Mouse (Mus musculus): ENCODE data around the gene Rtca. TPM values are rescaled to one million over a fixed set of nuclear protein-coding genes. Genes with fewer than 3 reads are reported as not detected.

The Rtca gene
- polyA plus RNA-seq, 1 experiment from 2014 or later: 107 TPM

DNA sequence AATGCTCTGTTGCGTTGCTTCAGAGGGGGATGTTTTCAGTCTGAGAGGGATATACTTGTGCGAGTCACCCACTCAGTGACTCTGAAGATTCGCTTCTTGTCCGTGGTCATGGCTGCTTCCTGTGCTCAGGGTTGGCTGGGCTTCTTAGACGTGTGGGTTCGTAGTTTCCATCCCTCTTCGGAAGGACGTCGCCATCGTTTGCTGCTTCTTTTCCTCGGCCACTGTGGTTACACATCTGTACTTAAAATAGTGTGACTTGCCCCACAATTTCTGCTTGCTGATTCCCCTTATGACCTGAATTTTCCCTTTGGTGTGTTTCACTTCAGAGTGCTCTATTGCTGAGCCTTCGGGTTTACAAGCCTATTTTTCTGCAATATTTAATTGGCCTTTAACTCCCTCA lies 42.3 kb downstream of the Rtca start:
- WGBS: 93% methylated on average over 12 of the region's 12 CpGs
- H3K36me3 ChIP-seq: no peaks in the 10 kb centered on the region
- H3K27ac ChIP-seq (replicated peaks): no peak overlapping the region
- no peak for ATAC-seq (replicated peaks)
- no peak overlapping the region for H3K4me2 ChIP-seq (replicated peaks)
- no peak overlapping the region for H3K4me3 ChIP-seq
- no peaks in the 10 kb centered on the region for H3K9me3 ChIP-seq
- H3K27me3 ChIP-seq: no peaks in the 10 kb centered on the region
- no peak overlapping the region for H3K9ac ChIP-seq (replicated peaks)
- no peaks in the 10 kb centered on the region for H3K4me1 ChIP-seq

DNA sequence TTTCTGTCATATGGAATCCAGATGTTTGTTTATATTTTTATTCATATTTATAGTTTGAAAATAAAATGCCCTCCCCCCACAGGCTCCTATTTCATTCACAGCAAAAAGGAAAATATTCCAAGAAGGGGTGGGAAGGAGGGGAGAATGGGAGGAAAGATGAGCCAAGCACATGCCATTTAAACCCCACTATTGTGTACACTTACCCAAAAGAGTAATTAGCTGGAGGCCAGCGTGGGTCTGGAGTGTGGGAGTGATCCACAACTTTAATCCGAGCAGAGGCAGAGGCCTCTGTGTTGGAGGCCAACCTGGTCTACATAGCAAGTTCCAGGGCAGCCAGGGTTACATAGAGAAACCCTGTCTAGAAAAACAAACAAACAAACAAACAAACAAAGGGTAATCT lies 43.7 kb downstream of the Rtca start:
- Histone ChIP-seq H3K4me3 (no peak overlapping the region), H3K27me3 (no peaks in the 10 kb centered on the region), H3K4me1 (no peaks in the 10 kb centered on the region), H3K27ac (replicated peaks) (no peak overlapping the region), H3K9me3 (no peaks in the 10 kb centered on the region), H3K4me2 (replicated peaks) (no peak overlapping the region), H3K9ac (replicated peaks) (no peak overlapping the region), H3K36me3 (no peaks in the 10 kb centered on the region)
- no peak for ATAC-seq (replicated peaks)
- WGBS: 16% methylated on average over 2 of the region's 2 CpGs

DNA sequence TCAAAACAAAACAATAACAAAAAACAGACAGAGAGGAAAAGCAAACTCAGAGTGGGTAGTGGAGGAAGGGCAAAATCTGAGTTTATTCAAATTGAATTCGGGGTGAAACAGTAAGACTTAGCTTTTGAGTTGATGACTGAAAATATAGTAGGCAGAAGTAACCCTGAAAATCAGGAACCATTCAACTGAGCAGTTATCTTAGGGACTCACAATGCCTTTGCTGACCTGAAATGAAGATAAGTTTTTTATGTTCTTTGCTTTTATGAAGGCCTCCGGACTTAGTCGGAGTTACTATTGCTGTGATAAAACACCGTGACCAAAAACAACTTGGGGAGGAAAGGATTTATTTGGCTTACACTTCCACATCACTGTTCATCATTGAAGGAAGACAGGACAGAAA lies 47.0 kb downstream of the Rtca start:
- no peak for ATAC-seq (replicated peaks)
- Histone ChIP-seq H3K27me3 (no peaks in the 10 kb centered on the region), H3K27ac (replicated peaks) (no peak overlapping the region), H3K9ac (replicated peaks) (no peak overlapping the region), H3K4me3 (no peak overlapping the region), H3K36me3 (no peaks in the 10 kb centered on the region), H3K4me2 (replicated peaks) (no peak overlapping the region), H3K9me3 (peaks cover 5% of the 10 kb centered on the region; the same call in 1 of the 2 replicates), H3K4me1 (no peaks in the 10 kb centered on the region)
- 89% methylated on average over 4 of the region's 4 CpGs for WGBS

DNA sequence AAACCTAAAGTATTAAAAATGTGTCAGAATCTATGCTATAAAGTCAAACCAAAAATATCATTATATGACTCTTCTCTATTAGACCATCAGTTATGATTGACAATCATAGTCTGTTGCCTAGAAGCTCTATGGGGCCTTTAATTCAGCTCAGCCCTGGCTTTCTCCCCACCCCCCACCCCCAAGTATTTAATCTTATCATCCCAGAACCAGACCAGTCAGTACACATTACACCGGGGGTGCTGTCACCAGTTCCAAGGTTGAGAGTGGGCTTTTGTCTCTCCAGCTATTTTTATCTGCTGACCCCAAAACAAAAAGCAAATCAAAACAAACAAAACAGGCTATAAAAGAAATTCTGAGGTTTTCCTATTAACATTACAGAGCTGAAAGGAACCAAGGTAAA lies 53.5 kb downstream of the Rtca start:
- Histone ChIP-seq H3K9ac (replicated peaks) (no peak overlapping the region), H3K4me3 (no peak overlapping the region), H3K4me1 (no peaks in the 10 kb centered on the region), H3K27ac (replicated peaks) (no peak overlapping the region), H3K36me3 (no peaks in the 10 kb centered on the region), H3K4me2 (replicated peaks) (no peak overlapping the region), H3K9me3 (peaks cover 5% of the 10 kb centered on the region; the same call in 1 of the 2 replicates), H3K27me3 (no peaks in the 10 kb centered on the region)
- ATAC-seq (replicated peaks): no peak
- WGBS: 86% methylated on average over 1 of the region's 1 CpGs

DNA sequence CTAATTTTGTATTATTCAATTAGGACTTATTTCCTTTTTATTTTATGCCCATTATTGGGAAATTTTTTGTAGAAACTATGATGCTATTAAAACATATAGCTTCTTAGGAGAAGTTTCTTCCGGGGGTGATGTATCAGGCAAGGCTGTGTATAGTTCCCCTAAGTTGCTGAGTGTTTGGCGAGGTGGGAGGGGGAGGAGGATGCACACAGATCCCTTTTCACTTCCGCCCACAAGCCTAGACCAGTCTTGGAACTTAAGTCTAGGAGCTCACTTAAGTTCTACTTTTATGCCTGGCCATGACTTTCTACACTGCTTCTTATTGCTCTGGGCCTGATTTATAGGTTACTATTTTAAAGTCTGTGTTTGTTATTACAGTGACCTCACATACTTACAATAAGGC lies 57.3 kb downstream of the Rtca start:
- H3K27ac ChIP-seq (replicated peaks): no peak overlapping the region
- H3K36me3 ChIP-seq: no peaks in the 10 kb centered on the region
- H3K9ac ChIP-seq (replicated peaks): no peak overlapping the region
- no peak for ATAC-seq (replicated peaks)
- no peak overlapping the region for H3K4me2 ChIP-seq (replicated peaks)
- H3K9me3 ChIP-seq: no peaks in the 10 kb centered on the region
- WGBS: 87% methylated on average over 3 of the region's 3 CpGs
- H3K4me3 ChIP-seq: no peak overlapping the region
- H3K4me1 ChIP-seq: no peaks in the 10 kb centered on the region
- no peaks in the 10 kb centered on the region for H3K27me3 ChIP-seq

DNA sequence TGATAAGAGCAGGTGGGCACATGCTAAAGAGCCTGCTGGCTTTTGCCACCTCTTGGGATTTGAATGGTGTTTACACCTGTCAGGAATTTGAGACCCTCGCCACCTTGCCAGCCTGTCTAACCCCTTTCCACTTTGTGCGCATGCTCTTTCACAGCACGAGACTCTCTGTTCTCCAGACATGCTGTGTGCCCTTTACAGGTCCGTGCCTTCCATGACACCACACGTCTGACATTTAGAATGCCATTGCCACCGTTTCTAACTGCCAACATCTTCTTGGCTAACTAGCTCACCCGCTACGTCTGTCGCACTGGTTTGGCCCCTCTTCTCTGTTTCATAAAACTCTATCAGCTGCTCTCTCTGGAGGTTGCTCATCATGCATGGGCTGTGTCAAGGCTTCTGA lies 63.7 kb downstream of the Rtca start:
- Histone ChIP-seq H3K4me1 (no peaks in the 10 kb centered on the region), H3K4me2 (replicated peaks) (no peak overlapping the region), H3K27me3 (no peaks in the 10 kb centered on the region), H3K9ac (replicated peaks) (no peak overlapping the region), H3K27ac (replicated peaks) (no peak overlapping the region), H3K36me3 (no peaks in the 10 kb centered on the region), H3K4me3 (no peak overlapping the region), H3K9me3 (no peaks in the 10 kb centered on the region)
- ATAC-seq (replicated peaks): no peak
- 83% methylated on average over 9 of the region's 9 CpGs for WGBS

DNA sequence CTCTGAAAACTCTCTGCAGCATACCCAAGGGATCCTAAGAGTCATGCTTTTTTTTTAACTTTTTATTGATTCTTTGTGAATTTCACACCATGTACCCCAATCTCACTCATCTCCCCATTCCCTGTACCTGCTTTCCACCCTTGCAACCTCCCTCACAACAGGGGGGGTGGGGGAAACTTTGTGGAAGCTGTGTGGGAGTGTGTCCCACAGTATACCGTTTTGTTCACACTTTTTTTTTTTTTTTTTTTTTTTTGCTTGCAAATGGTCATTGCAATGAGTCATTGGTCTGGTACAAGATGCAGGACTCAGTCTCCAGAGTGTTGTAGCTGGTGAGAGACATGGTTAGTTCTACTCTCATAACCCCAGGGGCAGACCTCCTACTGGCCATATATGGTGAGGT lies 65.2 kb downstream of the Rtca start:
- no peak overlapping the region for H3K9ac ChIP-seq (replicated peaks)
- no peaks in the 10 kb centered on the region for H3K9me3 ChIP-seq
- WGBS: 90% methylated on average over 1 of the region's 1 CpGs
- no peaks in the 10 kb centered on the region for H3K4me1 ChIP-seq
- no peak overlapping the region for H3K4me3 ChIP-seq
- ATAC-seq (replicated peaks): no peak
- no peak overlapping the region for H3K27ac ChIP-seq (replicated peaks)
- no peak overlapping the region for H3K4me2 ChIP-seq (replicated peaks)
- no peaks in the 10 kb centered on the region for H3K36me3 ChIP-seq
- H3K27me3 ChIP-seq: no peaks in the 10 kb centered on the region

DNA sequence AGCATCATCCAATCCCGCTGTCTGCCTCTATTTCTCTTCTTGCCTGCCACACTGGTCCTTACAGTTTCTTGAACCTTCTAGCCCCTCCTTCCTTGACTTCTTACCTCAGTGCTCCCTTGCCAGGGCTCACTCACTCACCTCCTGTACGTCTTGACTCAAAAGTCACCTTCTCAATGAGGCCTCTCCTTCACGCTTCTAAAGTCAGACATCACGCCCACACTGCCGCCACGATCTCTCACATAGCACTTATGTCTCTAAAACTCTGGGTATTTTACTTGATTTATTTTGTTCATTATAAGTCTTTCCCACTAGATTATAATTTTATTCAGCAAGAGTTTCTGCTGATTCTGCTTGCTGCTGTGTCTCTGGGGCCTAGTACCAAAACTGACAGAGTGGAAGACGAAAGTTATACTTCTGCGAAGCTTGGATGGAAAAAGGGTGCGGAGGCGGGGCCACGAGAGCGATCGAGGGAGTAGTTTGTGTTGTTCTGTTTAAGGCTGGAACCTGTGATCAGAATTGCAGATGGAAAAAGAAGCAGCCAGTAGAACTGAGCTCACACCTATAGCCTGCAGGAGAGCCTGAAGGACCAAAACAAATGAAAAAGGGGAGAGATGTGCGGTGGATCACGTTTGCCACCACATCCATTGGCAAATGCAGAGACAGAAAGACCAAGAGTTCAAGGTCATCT lies 66.3 kb downstream of the Rtca start:
- H3K9me3 ChIP-seq: no peaks in the 10 kb centered on the region
- no peak for ATAC-seq (replicated peaks)

DNA sequence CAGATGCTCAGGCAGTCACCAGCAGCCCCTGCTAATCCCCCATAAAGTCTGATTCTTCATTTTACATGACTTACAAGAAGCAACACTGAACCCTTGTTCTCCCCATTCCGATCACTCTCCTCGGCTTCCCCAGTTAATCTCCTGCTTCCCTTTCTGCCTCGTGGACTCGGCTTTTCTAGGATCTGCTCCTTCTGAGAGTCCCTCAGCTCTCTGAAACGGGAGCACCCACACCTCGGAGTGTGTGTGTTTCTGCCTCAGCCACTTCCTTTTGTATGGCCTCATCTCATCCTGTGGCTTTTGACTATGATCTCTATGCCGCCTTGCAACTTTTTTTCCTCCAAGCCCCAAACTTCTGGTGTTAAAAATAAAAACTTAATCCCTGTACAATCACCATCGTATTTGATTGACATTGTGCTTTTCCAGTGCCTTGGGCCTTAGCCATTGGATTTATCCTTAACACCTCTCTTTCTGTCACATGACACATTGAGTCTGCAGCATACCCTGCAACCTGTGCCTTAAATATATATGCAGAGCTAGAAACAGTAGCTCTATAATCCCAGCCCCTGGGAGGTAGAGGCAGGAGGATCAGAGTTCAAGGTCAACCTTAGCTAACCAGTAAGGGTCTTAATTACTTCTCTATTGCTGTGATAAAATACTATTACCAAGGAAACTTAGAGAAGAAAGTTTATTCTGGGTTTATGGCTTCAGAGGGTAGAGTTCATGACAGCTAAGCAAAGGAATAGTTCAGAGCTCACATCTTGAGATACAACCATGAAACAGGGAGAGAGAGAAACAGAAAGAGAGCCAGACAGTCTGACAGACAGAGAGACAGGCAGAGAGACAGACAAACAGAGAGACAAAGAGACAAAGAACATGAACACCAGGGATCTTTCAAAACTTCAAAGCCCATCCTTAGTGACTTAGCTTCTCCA lies 67.7 kb downstream of the Rtca start:
- H3K4me3 ChIP-seq: no peak overlapping the region
- 60% methylated on average over 8 of the region's 8 CpGs for WGBS
- ATAC-seq (replicated peaks): no peak
- no peaks in the 10 kb centered on the region for H3K27me3 ChIP-seq
- no peaks in the 10 kb centered on the region for H3K9me3 ChIP-seq
- no peaks in the 10 kb centered on the region for H3K36me3 ChIP-seq
- H3K4me1 ChIP-seq: no peaks in the 10 kb centered on the region
- no peak overlapping the region for H3K4me2 ChIP-seq (replicated peaks)
- H3K9ac ChIP-seq (replicated peaks): no peak overlapping the region
- H3K27ac ChIP-seq (replicated peaks): no peak overlapping the region

More for the DNA sequence above, 66.3 kb downstream of the Rtca start:
- 92% methylated on average over 15 of the region's 15 CpGs for WGBS
- no peak overlapping the region for H3K4me3 ChIP-seq
- H3K27me3 ChIP-seq: no peaks in the 10 kb centered on the region
- H3K36me3 ChIP-seq: no peaks in the 10 kb centered on the region
- H3K9ac ChIP-seq (replicated peaks): no peak overlapping the region
- H3K4me1 ChIP-seq: no peaks in the 10 kb centered on the region
- H3K4me2 ChIP-seq (replicated peaks): no peak overlapping the region
- H3K27ac ChIP-seq (replicated peaks): no peak overlapping the region

Other genes starting within 250 kb of the Rtca start
- 8.5 TPM in 2 replicates for gene Cdc14a, start 84.2 kb downstream of the Rtca start, polyA plus RNA-seq (2015; fragmentation: Nextera tagmentation; extraction: Ambion mirVana)
- gene Dbt, start 4.9 kb upstream of the Rtca start, polyA plus RNA-seq (2015; fragmentation: Nextera tagmentation; extraction: Ambion mirVana): 13.3 and 14.6 TPM in 2 replicates
- 0.42 and 0.54 TPM in 2 replicates for gene Lrrc39, start 54.8 kb upstream of the Rtca start, polyA plus RNA-seq (2015; fragmentation: Nextera tagmentation; extraction: Ambion mirVana)
- gene Sass6, start 86.8 kb upstream of the Rtca start, polyA plus RNA-seq (2015; fragmentation: Nextera tagmentation; extraction: Ambion mirVana): 20.1 and 21.0 TPM in 2 replicates
- gene Trmt13, start 106.4 kb upstream of the Rtca start, polyA plus RNA-seq (2015; fragmentation: Nextera tagmentation; extraction: Ambion mirVana): 25.3 and 28.8 TPM in 2 replicates
- gene Mfsd14a, start 154.5 kb upstream of the Rtca start, polyA plus RNA-seq (2015; fragmentation: Nextera tagmentation; extraction: Ambion mirVana): 71.1 and 73.8 TPM in 2 replicates
- gene Gm43191, start 173.1 kb upstream of the Rtca start, polyA plus RNA-seq (2015; fragmentation: Nextera tagmentation; extraction: Ambion mirVana): 0.32 TPM in 1 of 2 replicates, not detected in the other
- gene Slc35a3, start 204.6 kb upstream of the Rtca start, polyA plus RNA-seq (2015; fragmentation: Nextera tagmentation; extraction: Ambion mirVana): 6.0 and 6.6 TPM in 2 replicates